Mouse (Mus musculus) G1E (cell line): ENCODE data around the gene Bnip1. TPM values are rescaled to one million over a fixed set of nuclear protein-coding genes. Genes with fewer than 3 reads are reported as not detected.

Source experiments
- ATAC-seq: 2 replicates; pipeline ENCODE4 v1.8.0; 2016; ENCODE audit warnings: mild to moderate bottlenecking; ENCODE audit not compliant: insufficient number of reproducible peaks, poor library complexity, low FRiP score, severe bottlenecking; ENCODE audit errors: extremely low read depth
- DNase-seq: peaks from one replicate; pipeline ENCODE4 v3.0.0; 2012; ENCODE audit warnings: low spot score
- H3K27me3 ChIP-seq: 2 replicates; pipeline ENCODE4 v1.6.1; 2012; ENCODE audit warnings: mild to moderate bottlenecking, low read length, inconsistent platforms; ENCODE audit not compliant: insufficient read depth
- H3K36me3 ChIP-seq: replicated peaks from 2 replicates; pipeline ENCODE3; 2012; ENCODE audit warnings: mild to moderate bottlenecking, inconsistent platforms
- H3K4me1 ChIP-seq: 2 replicates; pipeline ENCODE4 v1.6.1; 2012; ENCODE audit warnings: low read depth, low read length, inconsistent platforms, mixed read lengths; ENCODE audit not compliant: insufficient read depth
- H3K4me3 ChIP-seq: 2 replicates; pipeline ENCODE4 v1.5.1; 2012; ENCODE audit warnings: low read depth, mild to moderate bottlenecking, inconsistent platforms, low read length, moderate library complexity, mixed read lengths
- H3K9me3 ChIP-seq: replicated peaks from 2 replicates; pipeline ENCODE4 v1.6.1; 2012; ENCODE audit warnings: inconsistent platforms
- CTCF ChIP-seq: IDR thresholded peaks from 2 replicates; pipeline ENCODE4 v1.5.1; 2012; ENCODE audit warnings: low read depth, low read length, inconsistent platforms, mixed read lengths
- GATA1 ChIP-seq: IDR thresholded peaks from 2 replicates; pipeline ENCODE4 v1.6.1; 2012; ENCODE audit warnings: borderline replicate concordance, low read length, inconsistent platforms, mixed read lengths
- GATA2 ChIP-seq: IDR thresholded peaks from 2 replicates; pipeline ENCODE4 v1.6.1; 2012; ENCODE audit warnings: low read depth, low read length, inconsistent platforms, borderline replicate concordance
- POLR2AphosphoS5 ChIP-seq: IDR thresholded peaks from 2 replicates; pipeline ENCODE4 v1.6.1; 2012; ENCODE audit warnings: low read depth, low read length, inconsistent platforms; ENCODE audit not compliant: insufficient replicate concordance
- TAL1 ChIP-seq: conservative IDR thresholded peaks from 2 replicates; pipeline ENCODE4 v1.6.1; 2012; ENCODE audit warnings: low read depth, low read length, inconsistent platforms, mixed read lengths
- polyA plus RNA-seq: library from polyadenylated mRNA; stranded (reverse); fragments of >175 nt; gene quantifications from 2 replicates; pipeline ENCODE4 v1.2.3, GENCODE M21; 2012
- total RNA-seq, 2 experiments: library from RNA; stranded (forward) in 1 of 2; stranded (reverse) in 1 of 2; fragments of 200-1000 nt in 1 of 2; fragments of >200 nt in 1 of 2; fragmentation: Nextera tagmentation in 1 of 2; gene quantifications; 2 replicates each; pipeline ENCODE4 v1.2.3; 2014 to 2017

Gene Bnip1
- total and polyA plus RNA-seq, 3 experiments: 32.1 to 55.9 (median 42.2) TPM

DNA sequence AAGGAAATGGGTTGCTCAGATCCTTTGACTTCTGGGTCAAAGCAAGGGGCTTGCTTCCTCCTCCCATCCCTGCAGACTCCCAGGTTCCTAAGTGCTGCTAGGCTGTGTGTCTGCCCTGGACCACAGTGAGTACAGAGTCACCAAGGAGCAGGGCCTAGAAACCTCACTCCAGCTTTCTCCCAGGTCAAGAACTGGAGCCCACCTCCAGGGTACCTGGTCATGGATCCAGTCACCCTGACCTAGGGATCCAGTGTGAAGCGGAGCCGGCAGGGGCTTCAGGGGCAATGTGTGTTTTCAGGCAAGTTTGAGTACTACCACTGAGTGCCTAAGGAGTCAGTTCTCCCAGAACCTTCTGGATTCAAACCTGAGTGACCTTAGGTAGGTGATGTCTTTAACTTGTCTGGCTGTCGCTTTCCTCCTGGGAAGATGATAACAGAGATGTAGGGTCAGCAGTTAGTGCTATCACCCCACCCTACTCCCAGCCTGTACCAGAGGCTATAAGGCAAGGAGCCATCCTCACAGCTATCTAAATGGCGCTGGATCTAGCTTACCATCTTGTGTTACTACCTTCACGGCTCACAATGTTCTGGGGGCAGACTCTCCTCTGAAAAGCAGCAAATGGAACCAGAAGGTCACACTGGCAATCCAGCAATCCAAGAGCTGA, 53.6 kb downstream of the Bnip1 start:
- Histone ChIP-seq H3K36me3 (no peaks in the 10 kb centered on the region), H3K27me3 (peaks cover 23% of the 10 kb centered on the region), H3K4me3 (no peak overlapping the region), H3K4me1 (no peaks in the 10 kb centered on the region), H3K9me3 (peaks cover 8% of the 10 kb centered on the region)
- DNase-seq (no peak), ATAC-seq (no peak)
- TF ChIP-seq GATA2 (no peak), GATA1 (no peak), POLR2AphosphoS5 (no peak), CTCF (no peak), TAL1 (no peak)

GRCm38 (mm10) chr17:26834966-26835755, 54.3 kb downstream of the Bnip1 start:
- Histone ChIP-seq H3K9me3 (peaks cover 10% of the 10 kb centered on the region), H3K27me3 (peaks cover 23% of the 10 kb centered on the region), H3K36me3 (no peaks in the 10 kb centered on the region), H3K4me3 (no peak overlapping the region), H3K4me1 (no peaks in the 10 kb centered on the region)
- DNase-seq: no peak
- no peak for ATAC-seq
- TF ChIP-seq CTCF: no peak
- no peak for TF ChIP-seq GATA1
- no peak for TF ChIP-seq GATA2
- no peak for TF ChIP-seq TAL1
- TF ChIP-seq POLR2AphosphoS5: no peak

GRCm38 (mm10) chr17:26835956-26836355, 55.1 kb downstream of the Bnip1 start:
- TF ChIP-seq CTCF (no peak), POLR2AphosphoS5 (no peak), TAL1 (no peak), GATA2 (no peak), GATA1 (no peak)
- H3K27me3 ChIP-seq: peaks cover 25% of the 10 kb centered on the region
- ATAC-seq (no peak), DNase-seq (no peak)
- H3K4me3 ChIP-seq: no peak overlapping the region
- no peaks in the 10 kb centered on the region for H3K36me3 ChIP-seq
- H3K9me3 ChIP-seq: peaks cover 10% of the 10 kb centered on the region
- no peaks in the 10 kb centered on the region for H3K4me1 ChIP-seq

GRCm38 (mm10) chr17:26836377-26836776, 55.5 kb downstream of the Bnip1 start:
- Histone ChIP-seq H3K36me3 (no peaks in the 10 kb centered on the region), H3K4me1 (no peaks in the 10 kb centered on the region), H3K27me3 (peaks cover 29% of the 10 kb centered on the region), H3K9me3 (peaks cover 14% of the 10 kb centered on the region), H3K4me3 (no peak overlapping the region)
- DNase-seq (no peak), ATAC-seq (no peak)
- TF ChIP-seq GATA1: no peak
- no peak for TF ChIP-seq TAL1
- no peak for TF ChIP-seq POLR2AphosphoS5
- no peak for TF ChIP-seq CTCF
- TF ChIP-seq GATA2: no peak

DNA sequence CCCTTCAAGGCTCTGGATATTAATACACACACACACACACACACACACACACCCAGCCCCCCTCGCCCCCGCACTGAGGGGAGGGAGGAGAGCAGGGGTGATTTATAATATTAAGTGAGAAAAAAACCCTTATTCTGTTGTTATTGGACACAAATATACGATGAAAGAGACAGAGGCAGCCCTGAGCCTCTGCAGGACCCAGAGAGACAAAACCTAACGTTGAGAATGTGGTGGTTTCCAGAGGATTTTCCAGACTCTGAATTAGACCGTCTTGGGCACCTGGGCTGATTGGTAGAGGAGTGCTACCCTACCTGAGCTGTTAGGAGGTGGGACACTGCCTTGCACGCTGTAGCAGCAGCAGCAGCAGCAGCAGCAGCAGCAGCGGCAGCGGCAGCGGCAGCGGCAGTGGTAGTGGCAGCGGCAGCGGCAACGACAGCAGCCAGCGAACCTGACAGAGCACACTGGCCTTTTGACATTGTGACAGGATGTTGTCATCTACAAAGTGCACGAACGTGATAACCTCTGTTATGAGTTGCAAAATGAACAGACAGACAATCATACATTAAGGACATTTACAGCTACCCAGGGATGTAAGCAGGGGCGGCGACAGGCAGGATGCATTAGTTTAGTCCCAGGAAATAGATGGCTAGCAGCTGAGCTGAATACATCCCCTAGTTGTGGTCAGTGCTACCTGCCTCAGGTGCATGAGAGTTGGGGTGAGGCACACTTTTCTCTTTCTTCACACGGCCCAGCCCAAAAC, 56.1 kb downstream of the Bnip1 start:
- H3K4me1 ChIP-seq: no peaks in the 10 kb centered on the region
- TF ChIP-seq GATA2: no peak
- no peak for TF ChIP-seq POLR2AphosphoS5
- TF ChIP-seq CTCF: no peak
- no peak for TF ChIP-seq TAL1
- no peak overlapping the region for H3K4me3 ChIP-seq
- H3K36me3 ChIP-seq: no peaks in the 10 kb centered on the region
- peaks cover 29% of the 10 kb centered on the region for H3K27me3 ChIP-seq
- no peak for ATAC-seq
- peaks cover 14% of the 10 kb centered on the region for H3K9me3 ChIP-seq
- no peak for DNase-seq

GRCm38 (mm10) chr17:26837546-26837985, 56.7 kb downstream of the Bnip1 start:
- H3K9me3 ChIP-seq: peaks cover 14% of the 10 kb centered on the region
- H3K36me3 ChIP-seq: no peaks in the 10 kb centered on the region
- H3K27me3 ChIP-seq: peaks cover 34% of the 10 kb centered on the region
- DNase-seq (no peak), ATAC-seq (no peak)
- TF ChIP-seq CTCF (no peak), TAL1 (no peak), POLR2AphosphoS5 (no peak)
- no peak overlapping the region for H3K4me3 ChIP-seq
- H3K4me1 ChIP-seq: no peaks in the 10 kb centered on the region
